ENCODE assay signal across 9 mouse cellular contexts in the genomic region with DNA sequence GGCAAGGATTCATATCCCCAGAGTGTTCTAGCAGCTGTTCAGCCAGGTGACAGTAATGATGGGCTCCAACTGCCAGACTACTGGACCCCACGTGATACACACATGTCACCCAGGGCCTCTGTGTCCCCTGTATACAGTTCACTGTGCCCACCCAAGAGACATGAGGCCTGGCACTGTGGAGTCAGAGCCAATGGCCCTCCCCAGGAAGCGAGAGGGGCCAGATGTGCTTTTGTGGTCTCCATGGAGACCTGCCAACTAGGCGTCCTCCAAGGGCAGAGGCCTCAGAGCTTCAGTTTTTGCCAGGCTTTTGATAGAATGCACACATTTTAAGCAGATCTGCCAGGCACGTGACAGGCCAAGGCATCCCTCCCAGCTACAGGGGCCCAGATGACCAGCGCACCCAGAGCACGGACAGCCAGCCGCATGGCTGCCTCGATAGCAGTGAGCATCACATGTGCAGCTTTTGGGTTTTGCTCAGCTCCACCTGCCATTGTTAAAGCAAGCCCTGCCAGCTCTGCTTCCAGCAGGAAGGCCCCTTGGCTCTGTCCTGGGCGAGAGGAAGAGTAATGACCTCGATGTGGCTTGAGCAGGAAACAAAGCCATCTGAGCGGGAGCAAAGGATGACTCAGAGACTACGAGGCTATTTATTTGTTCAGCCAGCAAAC.
A peak's percentile ranks its signal among the peaks of the same experiment; 100 is the strongest.
DNase-seq lines count a peak whose midpoint lies in the region; ATAC-seq lines count a peak whose summit lies in the region.
"Had no signal": no experiment of that assay in that cellular context is flagged by ENCODE, and none has a peak within 500 bp of the region (broad histone marks: within the 10 kb centered on the region; RNA-seq: fewer than 3 reads in every experiment).

No protein-coding gene starts in this region.

- peak; percentile 66; the same call in 1 of the 2 replicates for ATAC-seq in forebrain, embryonic 15.5 days (replicated peaks)
- peak; percentile 75 for ATAC-seq in hindbrain, embryonic 15.5 days (ENCODE audit: low FRiP score, low read depth)
- no peak for ATAC-seq in inflammation-experienced regulatory T-cells, adult 6 months

- peaks cover 59% of the 10 kb centered on the region for H3K27me3 ChIP-seq in forebrain, embryonic 15.5 days
- peaks cover 18% of the 10 kb centered on the region for H3K27me3 ChIP-seq in hindbrain, embryonic 15.5 days

- WGBS in forebrain, embryonic 15.5 days, result 49% methylated on average over 12 of the region's 12 CpGs
- WGBS in hindbrain, embryonic 15.5 days, result 33% methylated on average over 12 of the region's 12 CpGs

- H3K4me1 ChIP-seq in forebrain, embryonic 15.5 days, result peaks cover 15% of the 10 kb centered on the region
- peaks cover 32% of the 10 kb centered on the region for H3K4me1 ChIP-seq in hindbrain, embryonic 15.5 days (replicated peaks)

- H3K4me2 ChIP-seq in forebrain, embryonic 15.5 days (replicated peaks), result no peak overlapping the region
- no peak overlapping the region for H3K4me2 ChIP-seq in hindbrain, embryonic 15.5 days

- no peak overlapping the region for H3K27ac ChIP-seq in forebrain, embryonic 15.5 days (replicated peaks)
- H3K27ac ChIP-seq in hindbrain, embryonic 15.5 days (replicated peaks), result no peak overlapping the region
- H3K27ac ChIP-seq: liver, embryonic 14.5 days had no signal

- H3K4me3 ChIP-seq in forebrain, embryonic 15.5 days, result no peak overlapping the region
- no peak overlapping the region for H3K4me3 ChIP-seq in hindbrain, embryonic 15.5 days

- no peak overlapping the region for H3K9ac ChIP-seq in forebrain, embryonic 15.5 days (replicated peaks)
- no peak overlapping the region for H3K9ac ChIP-seq in hindbrain, embryonic 15.5 days
- H3K9ac ChIP-seq: liver, embryonic 14.5 days had no signal

- H3K36me3 ChIP-seq in forebrain, embryonic 15.5 days, result no peaks in the 10 kb centered on the region
- no peaks in the 10 kb centered on the region for H3K36me3 ChIP-seq in hindbrain, embryonic 15.5 days

- peak; percentile 67 for DNase-seq in left cerebral cortex, postnatal 4 days
- no peak for DNase-seq in left cerebral cortex, adult 8-10 months (ENCODE audit: low spot score in 2 of 2)
- DNase-seq in lung, postnatal 14 days, result peak; percentile 36
- no peak for DNase-seq in cerebellum, adult 11-12 months
- DNase-seq in layer of hippocampus, postnatal 25 days (ENCODE audit: extremely low spot score in 1 of 2, low spot score in 1 of 2), result no peak

- no peaks in the 10 kb centered on the region for H3K9me3 ChIP-seq in forebrain, embryonic 15.5 days
- H3K9me3 ChIP-seq in hindbrain, embryonic 15.5 days, result no peaks in the 10 kb centered on the region

- intact Hi-C loops in left cerebral cortex, postnatal 4 days (cut with DNase I), result no loop called here

Comparison
In these comparisons a context has a peak if more than half of its experiments do, and no peak if none do; other contexts are left out.
1. DNase-seq: peak in left cerebral cortex, postnatal 4 days (single experiment) and lung, postnatal 14 days (single experiment); none in left cerebral cortex, adult 8-10 months (0 of 2), cerebellum, adult 11-12 months (single experiment) and layer of hippocampus, postnatal 25 days (0 of 2).